Mouse (Mus musculus) CD4-positive helper T cell, adult 2 months (primary cell): ENCODE results near the gene Reep6.

ENCODE experiments used
- DNase-seq: peaks from one replicate; pipeline ENCODE4 v3.0.0-alpha.2; 2012; ENCODE audit warnings: low read depth, missing footprints, low spot score

Gene Reep6

GRCm38 (mm10) chr10:80352727-80353126 is 23.0 kb downstream of the Reep6 start:
- DNase-seq: no peak

- DNase-seq: no peak
Measured at GRCm38 (mm10) chr10:80355431-80355830, 25.7 kb downstream of the Reep6 start.

GRCm38 (mm10) chr10:80356001-80356682 is 26.4 kb downstream of the Reep6 start, which contains the start of gene Plk5:
Gene Plk5, plus strand, starts transcription at chr10:80356459.
- DNase-seq: no peak

- DNase-seq: no peak
Measured at GRCm38 (mm10) chr10:80356737-80357136, 27.0 kb downstream of the Reep6 start.

- no peak for DNase-seq
Measured at GRCm38 (mm10) chr10:80357336-80357735, 27.6 kb downstream of the Reep6 start.

- DNase-seq: no peak
Measured at GRCm38 (mm10) chr10:80357994-80358639, 28.4 kb downstream of the Reep6 start.

GRCm38 (mm10) chr10:80363734-80364133 is 34.0 kb downstream of the Reep6 start:
- DNase-seq: no peak

GRCm38 (mm10) chr10:80365736-80366135 is 36.0 kb downstream of the Reep6 start:
- DNase-seq: no peak

GRCm38 (mm10) chr10:80367954-80368353 is 38.2 kb downstream of the Reep6 start:
- DNase-seq: peak; percentile 44

GRCm38 (mm10) chr10:80368392-80368791 is 38.6 kb downstream of the Reep6 start:
- DNase-seq: peak; percentile 50

- DNase-seq: peak; percentile 42
Measured at GRCm38 (mm10) chr10:80369995-80370747, 40.4 kb downstream of the Reep6 start.

- peak; percentile 48 for DNase-seq
Measured at GRCm38 (mm10) chr10:80371411-80371966, 41.7 kb downstream of the Reep6 start.

- no peak for DNase-seq
Measured at GRCm38 (mm10) chr10:80371983-80372382, 42.2 kb downstream of the Reep6 start.

GRCm38 (mm10) chr10:80372706-80373105 is 43.0 kb downstream of the Reep6 start:
- no peak for DNase-seq

GRCm38 (mm10) chr10:80374063-80374462 is 44.3 kb downstream of the Reep6 start:
- DNase-seq: peak; percentile 50

- DNase-seq: peak; percentile 90
Measured at GRCm38 (mm10) chr10:80376160-80376559, 46.4 kb downstream of the Reep6 start.

GRCm38 (mm10) chr10:80377716-80378115 is 48.0 kb downstream of the Reep6 start:
- peak; percentile 42 for DNase-seq

GRCm38 (mm10) chr10:80382641-80383365 is 53.0 kb downstream of the Reep6 start:
- no peak for DNase-seq

GRCm38 (mm10) chr10:80383431-80383830 is 53.7 kb downstream of the Reep6 start:
- no peak for DNase-seq

GRCm38 (mm10) chr10:80384115-80384639 is 54.4 kb downstream of the Reep6 start:
- DNase-seq: no peak

GRCm38 (mm10) chr10:80384709-80385108 is 55.0 kb downstream of the Reep6 start:
- no peak for DNase-seq
